Mouse (Mus musculus): ENCODE measurements around the gene Mavs.

The Mavs gene

GRCm38 (mm10) chr2:131233307-131234126 is at the start of gene Mavs:
Gene Mavs, plus strand, starts transcription at chr2:131234063.
- CTCF ChIA-PET, result no interaction called here

GRCm38 (mm10) chr2:131186343-131186742 is 47.5 kb upstream of the Mavs start:
- CTCF ChIA-PET, result no interaction called here

- CTCF ChIA-PET, result no interaction called here
Measured at GRCm38 (mm10) chr2:131186771-131187601, 46.9 kb upstream of the Mavs start, which contains the start of the genes Cdc25b and Spef1. Gene Cdc25b, plus strand, starts transcription at chr2:131186949. Gene Spef1, minus strand, starts transcription at chr2:131187282.

GRCm38 (mm10) chr2:131187602-131187922 is 46.3 kb upstream of the Mavs start:
- CTCF ChIA-PET, result no interaction called here

- CTCF ChIA-PET, result no interaction called here
Measured at GRCm38 (mm10) chr2:131188311-131188710, 45.6 kb upstream of the Mavs start.

- CTCF ChIA-PET, result no interaction called here
Measured at GRCm38 (mm10) chr2:131189521-131190309, 44.1 kb upstream of the Mavs start.

GRCm38 (mm10) chr2:131190344-131191004 is 43.4 kb upstream of the Mavs start:
- CTCF ChIA-PET, result no interaction called here

- CTCF ChIA-PET, result no interaction called here
Measured at GRCm38 (mm10) chr2:131191005-131191390, 42.9 kb upstream of the Mavs start.

- CTCF ChIA-PET, result interaction anchor here (0.8 kb wide), 1 partner anchor 12 kb away, joined by 5 read pairs; no protein-coding TSS in a partner anchor
Measured at GRCm38 (mm10) chr2:131196606-131197316, 37.1 kb upstream of the Mavs start.

GRCm38 (mm10) chr2:131200710-131201109 is 33.2 kb upstream of the Mavs start:
- CTCF ChIA-PET, result no interaction called here

GRCm38 (mm10) chr2:131201262-131201661 is 32.6 kb upstream of the Mavs start:
- CTCF ChIA-PET, result no interaction called here

GRCm38 (mm10) chr2:131203816-131204409 is 29.9 kb upstream of the Mavs start:
- CTCF ChIA-PET, result no interaction called here

- CTCF ChIA-PET, result interaction anchor here (0.7 kb wide), 1 partner anchor 11 kb away, joined by 3 read pairs; no protein-coding TSS in a partner anchor
Measured at GRCm38 (mm10) chr2:131204410-131204981, 29.4 kb upstream of the Mavs start.

- CTCF ChIA-PET, result no interaction called here
Measured at GRCm38 (mm10) chr2:131205521-131206182, 28.2 kb upstream of the Mavs start.

GRCm38 (mm10) chr2:131206778-131207177 is 27.1 kb upstream of the Mavs start, which contains the start of gene Ap5s1:
Gene Ap5s1, plus strand, starts transcription at chr2:131207078.
- CTCF ChIA-PET, result interaction anchor here (1.1 kb wide), 1 partner anchor 98 kb away, joined by 3 read pairs; no protein-coding TSS in a partner anchor

- CTCF ChIA-PET, result no interaction called here
Measured at GRCm38 (mm10) chr2:131208356-131208755, 25.5 kb upstream of the Mavs start.

GRCm38 (mm10) chr2:131209125-131209795 is 24.6 kb upstream of the Mavs start:
- CTCF ChIA-PET, result interaction anchor here (0.6 kb wide), 1 partner anchor 10 kb away, joined by 4 read pairs; no protein-coding TSS in a partner anchor

- CTCF ChIA-PET, result interaction anchor here (0.6 kb wide), 1 partner anchor 11 kb away, joined by 4 read pairs; no protein-coding TSS in a partner anchor
Measured at GRCm38 (mm10) chr2:131209969-131210792, 23.7 kb upstream of the Mavs start.

Data from spleen, embryonic (tissue).